Mouse (Mus musculus) C2C12 (cell line): ENCODE measurements at regions not wholly inside any gene's neighbourhood (a gene's known extent, or its start where the extent isn't known, plus 50 kb on each side); places are given as distances from the start of the nearest gene placed in this dataset.

ENCODE experiments used
- H3K27me3 ChIP-seq: one replicate; pipeline ENCODE4 v1.6.1; 2011; ENCODE audit not compliant: control insufficient read depth, insufficient read depth, insufficient read length
- H3K36me3 ChIP-seq: one replicate; pipeline ENCODE4 v1.6.1; 2011; ENCODE audit not compliant: control insufficient read depth, insufficient read depth
- H3K4me3 ChIP-seq: one replicate; pipeline ENCODE4 v1.5.1; 2011; ENCODE audit warnings: mild to moderate bottlenecking, control low read depth; ENCODE audit not compliant: poor library complexity, insufficient read depth, severe bottlenecking
- H3K79me2 ChIP-seq: one replicate; pipeline ENCODE4 v1.6.1; 2011; ENCODE audit not compliant: control insufficient read depth, insufficient read depth
- H3K79me3 ChIP-seq: one replicate; pipeline ENCODE4 v1.6.1; 2011; ENCODE audit warnings: low read depth, control low read depth
- H3ac ChIP-seq: one replicate; pipeline ENCODE3; 2011; ENCODE audit warnings: low read depth; ENCODE audit not compliant: control insufficient read depth, insufficient read length
- CEBPB ChIP-seq: IDR thresholded peaks from one replicate; pipeline ENCODE4 v1.6.1; 2011; ENCODE audit warnings: low read depth, mild to moderate bottlenecking, control low read depth, moderate library complexity
- CTCF ChIP-seq: IDR thresholded peaks from one replicate; pipeline ENCODE4 v1.5.1; 2011; ENCODE audit not compliant: control insufficient read depth, insufficient read depth, insufficient read length
- FOSL1 ChIP-seq: IDR thresholded peaks from one replicate; pipeline ENCODE4 v1.8.0; 2011; ENCODE audit warnings: mild to moderate bottlenecking, low read length; ENCODE audit not compliant: poor library complexity, insufficient read depth, severe bottlenecking
- MAX ChIP-seq: IDR thresholded peaks from one replicate; pipeline ENCODE4 v1.6.1; 2011; ENCODE audit warnings: mild to moderate bottlenecking, control low read depth
- MYOD1 ChIP-seq: IDR thresholded peaks from one replicate; pipeline ENCODE4 v1.6.1; 2011; ENCODE audit warnings: low read depth; ENCODE audit not compliant: control insufficient read depth, insufficient read length
- MYOG ChIP-seq: IDR thresholded peaks from one replicate; pipeline ENCODE4 v1.6.1; 2011; ENCODE audit not compliant: control insufficient read depth, insufficient read length; ENCODE audit errors: extremely low read depth
- USF1 ChIP-seq: IDR thresholded peaks from one replicate; pipeline ENCODE4 v1.6.1; 2011; ENCODE audit warnings: low read depth, mild to moderate bottlenecking, control low read depth, moderate library complexity

DNA sequence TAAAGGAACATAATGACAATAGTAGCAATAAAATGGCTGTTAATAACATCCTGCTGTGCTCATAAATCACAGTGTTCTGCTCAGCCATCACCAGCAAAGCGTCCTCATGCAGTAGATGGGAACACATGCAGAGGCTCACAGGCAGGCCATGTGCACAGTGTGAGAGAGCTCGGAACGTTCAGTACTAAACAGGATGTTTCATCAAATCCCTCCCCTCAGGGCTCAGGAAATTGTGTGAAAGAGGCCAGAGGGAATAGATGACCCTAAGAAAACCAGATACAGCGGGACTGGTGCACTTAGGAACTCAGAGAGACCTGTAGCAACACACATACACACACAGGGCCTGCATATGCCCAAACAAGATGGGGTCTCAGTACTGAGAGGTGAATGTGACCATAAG, 256.1 kb upstream of the Zpld1 start:
- H3ac ChIP-seq = no peak overlapping the region
- H3K36me3 ChIP-seq = no peaks in the 10 kb centered on the region
- H3K79me3 ChIP-seq = no peaks in the 10 kb centered on the region
- no peaks in the 10 kb centered on the region for H3K27me3 ChIP-seq
- H3K4me3 ChIP-seq = no peak overlapping the region
- TF ChIP-seq MAX = no peak
- TF ChIP-seq CEBPB = no peak
- no peak for TF ChIP-seq MYOD1
- no peak for TF ChIP-seq USF1
- TF ChIP-seq MYOG = no peak
- TF ChIP-seq FOSL1 = no peak
- TF ChIP-seq CTCF = no peak
- no peaks in the 10 kb centered on the region for H3K79me2 ChIP-seq

DNA sequence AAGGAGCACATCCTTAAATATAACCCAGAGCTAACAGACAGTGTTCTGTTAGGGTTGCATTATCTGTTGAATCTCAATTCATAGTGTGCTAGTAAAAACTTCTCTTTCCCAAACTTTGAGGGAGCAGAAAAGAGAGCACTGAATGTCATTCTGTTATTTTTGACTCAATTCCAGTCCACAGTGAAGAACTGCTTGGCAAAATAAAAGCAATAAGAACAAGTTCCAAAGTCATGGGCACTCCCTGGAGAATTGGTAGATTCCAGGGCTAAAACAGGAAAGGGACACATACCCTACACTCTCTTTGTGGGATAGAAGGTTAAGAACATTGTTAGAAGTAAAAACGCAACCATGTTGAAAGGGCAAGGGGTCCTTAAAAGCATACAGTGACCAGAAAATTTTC, 253.6 kb upstream of the Zpld1 start:
- Histone ChIP-seq H3ac (no peak overlapping the region), H3K79me2 (no peaks in the 10 kb centered on the region), H3K4me3 (no peak overlapping the region), H3K36me3 (no peaks in the 10 kb centered on the region), H3K27me3 (no peaks in the 10 kb centered on the region), H3K79me3 (no peaks in the 10 kb centered on the region)
- no peak for TF ChIP-seq MAX
- TF ChIP-seq FOSL1 = no peak
- TF ChIP-seq CTCF = no peak
- TF ChIP-seq MYOD1 = no peak
- no peak for TF ChIP-seq MYOG
- no peak for TF ChIP-seq CEBPB

DNA sequence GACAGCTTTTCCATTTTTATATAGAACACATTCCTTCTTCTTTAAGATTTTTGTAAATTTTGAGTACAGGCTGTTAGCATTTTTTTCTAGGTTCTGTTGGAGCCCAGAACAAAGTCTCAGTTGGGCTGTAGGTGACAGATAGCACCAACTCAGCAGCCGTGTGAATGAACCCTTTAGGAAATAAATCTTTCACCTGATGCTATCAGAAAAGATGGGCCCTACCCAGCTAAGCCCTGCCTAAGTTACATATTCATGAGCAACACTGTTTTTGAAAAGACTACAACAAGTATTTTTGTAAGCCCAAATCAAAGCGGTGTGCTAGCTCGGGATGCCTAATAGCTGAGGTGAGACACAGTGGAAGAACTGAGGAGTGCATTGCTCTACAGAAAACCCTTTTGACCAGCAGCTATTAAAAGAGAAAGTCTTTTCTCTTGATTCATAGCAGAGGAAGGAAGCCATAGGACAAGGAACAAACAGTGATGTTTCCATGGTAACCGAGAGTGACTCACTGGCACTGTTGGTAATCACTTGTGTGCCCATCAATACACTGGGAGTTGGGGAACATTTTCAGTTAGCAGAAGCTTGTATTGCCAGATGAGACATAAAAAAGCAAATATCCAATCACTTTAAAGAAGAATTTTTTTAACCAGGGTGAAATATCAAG, 253.0 kb upstream of the Zpld1 start:
- Histone ChIP-seq H3K27me3 (no peaks in the 10 kb centered on the region), H3ac (no peak overlapping the region), H3K4me3 (no peak overlapping the region), H3K36me3 (no peaks in the 10 kb centered on the region), H3K79me3 (no peaks in the 10 kb centered on the region), H3K79me2 (no peaks in the 10 kb centered on the region)
- TF ChIP-seq MAX (no peak), FOSL1 (peak; percentile 57)

DNA sequence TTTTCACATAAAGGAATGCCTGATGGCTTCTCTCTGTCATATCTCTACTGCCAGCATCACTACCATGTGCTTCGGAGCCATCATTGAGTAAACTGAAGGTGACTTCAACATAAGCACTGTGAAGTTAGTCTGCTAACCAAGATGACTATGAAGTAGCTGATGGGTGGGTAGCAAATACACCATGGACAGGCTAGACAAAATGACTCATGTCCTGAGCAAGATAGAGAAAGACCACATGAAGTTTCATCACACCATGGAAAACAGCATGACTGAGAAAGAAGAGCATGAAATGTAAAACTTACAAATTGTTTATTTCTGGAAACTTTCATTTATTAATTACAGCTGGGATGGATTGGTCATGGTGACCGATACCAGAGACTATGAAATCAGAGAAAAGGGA, 249.3 kb upstream of the Zpld1 start:
- H3K36me3 ChIP-seq = no peaks in the 10 kb centered on the region
- no peak overlapping the region for H3K4me3 ChIP-seq
- TF ChIP-seq USF1 (no peak), CEBPB (peak; percentile 35)
- no peak overlapping the region for H3ac ChIP-seq
- H3K79me3 ChIP-seq = no peaks in the 10 kb centered on the region
- H3K27me3 ChIP-seq = no peaks in the 10 kb centered on the region
- H3K79me2 ChIP-seq = no peaks in the 10 kb centered on the region

DNA sequence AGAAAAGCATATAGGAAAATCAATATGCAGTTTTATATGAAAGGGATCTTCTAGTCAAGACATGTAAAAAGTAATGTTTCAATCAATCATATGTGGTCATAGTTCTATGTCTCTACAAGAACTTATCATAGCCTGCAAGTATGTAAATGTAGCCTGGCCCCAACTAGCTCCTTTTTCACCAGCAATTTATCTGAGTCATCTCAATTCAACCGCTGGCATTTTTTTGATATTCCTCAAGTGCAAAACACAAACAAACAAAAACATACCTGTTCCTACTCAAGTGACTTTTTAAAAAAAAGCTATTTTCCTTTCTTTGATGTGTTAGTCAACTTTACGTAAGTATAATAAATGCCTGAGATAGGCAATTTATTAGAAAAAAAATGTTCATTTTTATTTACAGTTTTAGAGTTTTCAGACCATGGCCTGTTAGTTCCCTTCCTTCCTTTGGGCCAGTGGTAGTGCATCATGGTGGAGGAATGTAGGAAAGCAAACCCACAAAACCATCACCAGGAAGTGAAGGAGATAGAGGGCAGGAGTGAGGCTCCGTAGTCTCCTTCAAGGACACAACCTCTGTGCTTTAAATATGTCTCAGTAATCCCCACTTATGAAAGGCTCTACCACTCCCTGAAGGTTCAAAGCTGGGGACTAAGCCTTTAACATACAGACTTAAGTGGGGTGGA, 242.7 kb upstream of the Zpld1 start:
- H3K27me3 ChIP-seq = no peaks in the 10 kb centered on the region
- H3K4me3 ChIP-seq = no peak overlapping the region
- H3K79me2 ChIP-seq = no peaks in the 10 kb centered on the region
- TF ChIP-seq FOSL1 (peak; percentile 32), CEBPB (no peak), MYOG (no peak)
- no peaks in the 10 kb centered on the region for H3K36me3 ChIP-seq
- H3ac ChIP-seq = no peak overlapping the region
- H3K79me3 ChIP-seq = no peaks in the 10 kb centered on the region

DNA sequence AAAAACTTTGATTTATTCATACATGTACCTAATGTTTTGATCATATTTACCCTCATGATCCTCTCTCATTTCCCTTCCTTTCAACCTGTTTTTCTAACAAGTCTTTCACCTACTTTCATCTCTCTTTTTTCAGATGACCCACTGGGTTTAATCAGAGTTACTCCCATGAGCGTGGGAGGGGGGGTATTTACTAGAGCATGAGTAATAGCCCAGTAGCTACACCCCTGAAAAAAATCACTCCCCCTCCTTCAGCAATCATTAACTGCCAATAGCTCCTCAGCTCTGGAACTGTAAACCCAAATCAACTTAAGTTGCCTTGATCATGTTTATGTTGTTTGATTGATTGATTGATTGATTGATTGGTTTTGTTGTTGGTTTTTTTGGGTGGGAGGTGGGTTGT, 241.4 kb upstream of the Zpld1 start:
- Histone ChIP-seq H3K36me3 (no peaks in the 10 kb centered on the region), H3K79me3 (no peaks in the 10 kb centered on the region), H3ac (no peak overlapping the region), H3K27me3 (no peaks in the 10 kb centered on the region), H3K4me3 (no peak overlapping the region), H3K79me2 (no peaks in the 10 kb centered on the region)
- no peak for TF ChIP-seq CEBPB
- TF ChIP-seq MYOD1 = no peak
- no peak for TF ChIP-seq CTCF
- no peak for TF ChIP-seq MAX
- TF ChIP-seq MYOG = no peak
- TF ChIP-seq USF1 = no peak
- TF ChIP-seq FOSL1 = no peak
